Mouse (Mus musculus): ENCODE data around the gene Rhot1. TPM values are rescaled to one million over a fixed set of nuclear protein-coding genes. Genes with fewer than 3 reads are reported as not detected.
A peak's percentile ranks its signal among the peaks of the same experiment; 100 is the strongest.

Gene Rhot1
- polyA plus RNA-seq, 1 experiment from 2014 or later: 38.2 TPM

DNA sequence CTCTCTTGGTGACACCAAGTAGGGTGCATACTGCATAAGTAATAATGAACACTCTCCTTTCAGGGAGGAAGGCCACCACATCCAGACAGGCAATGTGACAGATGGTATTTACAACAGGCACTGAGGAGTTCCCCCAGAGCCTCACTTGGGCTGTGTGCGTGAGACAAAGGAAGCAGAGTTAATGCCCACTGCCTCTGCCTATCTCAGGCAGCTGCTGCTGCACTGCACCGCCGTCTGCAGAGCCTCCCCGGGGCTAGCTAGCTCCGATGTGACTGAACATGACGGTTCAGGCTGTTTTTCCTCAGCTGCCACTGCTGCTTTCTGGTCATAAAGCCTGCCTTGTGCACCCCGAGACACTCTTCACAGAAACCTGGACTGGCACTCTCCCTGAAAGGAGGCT is 83.6 kb downstream of the Rhot1 start:
- no peaks in the 10 kb centered on the region for H3K27me3 ChIP-seq (replicated peaks; ENCODE audit: insufficient read depth, low read length)
- WGBS: 70% methylated on average over 7 of the region's 7 CpGs

DNA sequence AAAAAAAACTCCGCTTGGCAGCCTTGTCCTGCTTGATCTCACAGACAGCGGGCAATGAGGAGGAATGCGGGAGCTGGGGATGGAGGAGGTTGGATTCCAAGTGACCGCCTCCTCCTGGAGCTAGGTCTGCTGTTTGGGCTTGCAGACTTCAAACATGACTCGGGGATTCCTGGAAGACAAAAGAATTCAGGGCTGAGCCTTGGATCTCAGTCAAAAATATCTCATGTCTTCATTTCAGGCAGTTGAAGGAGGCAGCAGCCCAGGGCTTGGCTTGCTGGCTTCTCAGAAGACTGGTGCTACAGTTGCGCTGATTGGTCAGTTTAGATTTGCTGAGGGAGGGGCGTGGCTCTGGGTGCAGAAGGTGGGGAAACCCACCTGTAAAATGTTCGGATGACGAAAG is 86.2 kb downstream of the Rhot1 start:
- no peak for ATAC-seq
- Histone ChIP-seq H3K27me3 (replicated peaks; ENCODE audit: insufficient read depth, low read length) (no peaks in the 10 kb centered on the region), H3K27ac (ENCODE audit: low read length) (no peak overlapping the region), H3K9me3 (ENCODE audit: low read length) (no peaks in the 10 kb centered on the region), H3K4me3 (ENCODE audit: low read depth, low read length) (no peak overlapping the region), H3K36me3 (ENCODE audit: insufficient read depth, low read length) (no peaks in the 10 kb centered on the region), H3K4me1 (ENCODE audit: insufficient read depth, low read depth, low read length) (no peaks in the 10 kb centered on the region), H3K4me2 (replicated peaks; ENCODE audit: low read depth, low read length) (no peak overlapping the region), H3K9ac (replicated peaks; ENCODE audit: low read depth) (no peak overlapping the region)
- 11% methylated on average over 9 of the region's 9 CpGs for WGBS
- TF ChIP-seq CTCF (IDR thresholded peaks at IDR 0.05): no peak
- no peak for TF ChIP-seq EP300 (IDR thresholded peaks at IDR 0.05)
- no peak for DNase-seq (ENCODE audit: low spot score)

More for the DNA sequence above, 83.6 kb downstream of the Rhot1 start:
- no peak overlapping the region for H3K4me3 ChIP-seq (ENCODE audit: low read depth, low read length)
- no peaks in the 10 kb centered on the region for H3K4me1 ChIP-seq (ENCODE audit: insufficient read depth, low read depth, low read length)
- no peak for TF ChIP-seq CTCF (IDR thresholded peaks at IDR 0.05)
- no peak for TF ChIP-seq EP300 (IDR thresholded peaks at IDR 0.05)
- H3K4me2 ChIP-seq (replicated peaks; ENCODE audit: low read depth, low read length): no peak overlapping the region
- H3K27ac ChIP-seq (ENCODE audit: low read length): no peak overlapping the region
- no peak overlapping the region for H3K9ac ChIP-seq (replicated peaks; ENCODE audit: low read depth)
- DNase-seq (ENCODE audit: low spot score) (no peak), ATAC-seq (no peak)
- H3K36me3 ChIP-seq (ENCODE audit: insufficient read depth, low read length): no peaks in the 10 kb centered on the region
- no peaks in the 10 kb centered on the region for H3K9me3 ChIP-seq (ENCODE audit: low read length)

DNA sequence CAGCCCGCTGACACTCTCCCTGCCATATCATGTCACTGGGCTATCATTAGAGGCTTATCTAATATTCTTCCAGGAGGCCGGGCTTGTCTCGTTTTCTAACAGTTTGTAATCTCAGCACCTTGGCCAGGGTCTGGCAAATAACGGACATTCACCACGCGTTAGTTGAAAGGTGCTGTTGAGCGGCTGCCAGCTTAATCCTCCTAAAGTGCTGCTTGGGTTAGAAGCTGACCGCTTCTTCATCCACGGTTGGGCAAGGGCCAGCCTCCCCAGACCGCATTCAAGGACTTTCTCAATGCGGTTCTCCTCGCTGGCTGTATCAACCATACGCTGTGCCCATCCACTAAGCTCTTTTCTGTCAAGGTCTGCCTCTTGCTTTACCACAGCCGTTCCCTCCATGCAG is 87.0 kb downstream of the Rhot1 start:
- TF ChIP-seq CTCF (IDR thresholded peaks at IDR 0.05) (no peak), EP300 (IDR thresholded peaks at IDR 0.05) (no peak)
- ATAC-seq: no peak
- 19% methylated on average over 14 of the region's 14 CpGs for WGBS
- H3K9me3 ChIP-seq (ENCODE audit: low read length): no peaks in the 10 kb centered on the region
- H3K27me3 ChIP-seq (replicated peaks; ENCODE audit: insufficient read depth, low read length): 0 out of 2 replicates have a peak, but pooled peaks cover under 1% of the 10 kb centered on the region
- peaks cover 5% of the 10 kb centered on the region for H3K4me1 ChIP-seq (ENCODE audit: insufficient read depth, low read depth, low read length)
- H3K27ac ChIP-seq (ENCODE audit: low read length): no peak overlapping the region
- no peak overlapping the region for H3K9ac ChIP-seq (replicated peaks; ENCODE audit: low read depth)
- H3K4me3 ChIP-seq (ENCODE audit: low read depth, low read length): no peak overlapping the region
- no peak overlapping the region for H3K4me2 ChIP-seq (replicated peaks; ENCODE audit: low read depth, low read length)
- no peak for DNase-seq (ENCODE audit: low spot score)
- H3K36me3 ChIP-seq (ENCODE audit: insufficient read depth, low read length): no peaks in the 10 kb centered on the region

GRCm38 (mm10) chr11:80299513-80300235 is 90.9 kb downstream of the Rhot1 start:
- 7% methylated on average over 11 of the region's 12 CpGs for WGBS
- Histone ChIP-seq H3K4me3 (ENCODE audit: low read depth, low read length) (no peak overlapping the region), H3K27ac (ENCODE audit: low read length) (no peak overlapping the region), H3K27me3 (replicated peaks; ENCODE audit: insufficient read depth, low read length) (0 out of 2 replicates have a peak, but pooled peaks cover 7% of the 10 kb centered on the region), H3K36me3 (ENCODE audit: insufficient read depth, low read length) (no peaks in the 10 kb centered on the region), H3K9me3 (ENCODE audit: low read length) (no peaks in the 10 kb centered on the region), H3K9ac (replicated peaks; ENCODE audit: low read depth) (no peak overlapping the region), H3K4me2 (replicated peaks; ENCODE audit: low read depth, low read length) (0 out of 2 replicates have a peak overlapping the region, but pooled peaks have one; percentile 99), H3K4me1 (ENCODE audit: insufficient read depth, low read depth, low read length) (peaks cover 19% of the 10 kb centered on the region)
- no peak for DNase-seq (ENCODE audit: low spot score)
- TF ChIP-seq EP300 (IDR thresholded peaks at IDR 0.05): no peak
- ATAC-seq: no peak

DNA sequence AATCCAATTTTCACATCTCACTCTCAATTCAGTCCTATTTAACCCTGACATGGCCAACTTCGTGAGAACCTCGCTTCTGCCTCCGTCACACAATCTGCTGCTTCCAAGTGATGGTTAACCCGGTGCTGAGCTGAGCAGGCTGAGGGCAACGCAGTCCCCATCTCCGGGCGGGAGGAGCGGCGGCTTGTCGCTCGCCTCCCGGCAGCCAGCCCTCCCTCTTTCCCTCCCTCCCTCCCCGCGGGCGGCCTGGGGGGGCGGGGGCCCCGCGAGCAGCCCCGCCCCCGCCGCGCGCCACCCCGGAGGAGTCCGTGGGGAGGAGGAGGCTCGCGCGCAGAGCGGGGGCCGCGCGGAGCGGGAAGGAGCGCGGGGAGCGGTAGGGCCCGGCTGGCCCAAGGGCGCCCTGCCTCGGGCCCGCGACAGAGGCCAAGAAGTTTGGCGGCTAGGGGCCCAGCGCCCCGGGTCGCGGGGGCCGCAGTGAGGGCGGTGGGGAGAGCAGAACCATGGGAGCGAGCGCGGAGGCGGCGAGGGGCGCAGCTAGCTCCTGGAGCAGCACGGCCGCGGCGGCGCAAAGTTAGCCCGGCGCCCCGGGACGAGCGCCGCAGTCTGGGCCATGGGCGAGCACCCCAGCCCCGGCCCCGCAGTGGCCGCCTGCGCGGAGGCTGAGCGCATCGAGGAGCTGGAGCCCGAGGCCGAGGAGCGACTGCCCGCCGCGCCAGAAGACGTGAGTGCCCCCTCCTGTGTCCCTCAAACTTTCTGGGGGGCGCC is 91.9 kb downstream of the Rhot1 start, which contains the start of gene Rhbdl3:
Rhbdl3 (plus strand) TSS at position 362 of the 765 bp plus-strand sequence.
- Histone ChIP-seq H3K4me3 (ENCODE audit: low read depth, low read length) (peak within 1 kb of the TSS; percentile 54), H3K36me3 (ENCODE audit: insufficient read depth, low read length) (no peaks in the 10 kb centered on the region), H3K9ac (replicated peaks; ENCODE audit: low read depth) (no peak within 1 kb of the TSS), H3K4me2 (replicated peaks; ENCODE audit: low read depth, low read length) (peak within 1 kb of the TSS; percentile 99), H3K27me3 (replicated peaks; ENCODE audit: insufficient read depth, low read length) (0 out of 2 replicates have a peak, but pooled peaks cover 7% of the 10 kb centered on the region), H3K9me3 (ENCODE audit: low read length) (no peaks in the 10 kb centered on the region), H3K27ac (ENCODE audit: low read length) (no peak within 1 kb of the TSS), H3K4me1 (ENCODE audit: insufficient read depth, low read depth, low read length) (peaks cover 19% of the 10 kb centered on the region)
- peak; percentile 27 for DNase-seq (ENCODE audit: low spot score)
- 1% methylated on average over 39 of the region's 81 CpGs for WGBS
- peak; percentile 69 for ATAC-seq
- no peak for TF ChIP-seq CTCF (IDR thresholded peaks at IDR 0.05)
- no peak for TF ChIP-seq EP300 (IDR thresholded peaks at IDR 0.05)

- H3K9me3 ChIP-seq (ENCODE audit: low read length): no peaks in the 10 kb centered on the region
- WGBS: under 1% methylated on average over 53 of the region's 53 CpGs
- H3K27ac ChIP-seq (ENCODE audit: low read length): no peak overlapping the region
- peak overlapping the region; percentile 99 for H3K4me2 ChIP-seq (replicated peaks; ENCODE audit: low read depth, low read length)
- H3K27me3 ChIP-seq (replicated peaks; ENCODE audit: insufficient read depth, low read length): 0 out of 2 replicates have a peak, but pooled peaks cover 7% of the 10 kb centered on the region
- peaks cover 19% of the 10 kb centered on the region for H3K4me1 ChIP-seq (ENCODE audit: insufficient read depth, low read depth, low read length)
- ATAC-seq: peak; percentile 27; the same call in 1 of the 2 replicates
- peak; percentile 50 for TF ChIP-seq CTCF (IDR thresholded peaks at IDR 0.05)
- no peak for TF ChIP-seq EP300 (IDR thresholded peaks at IDR 0.05)
- no peak overlapping the region for H3K9ac ChIP-seq (replicated peaks; ENCODE audit: low read depth)
- peak overlapping the region; percentile 54 for H3K4me3 ChIP-seq (ENCODE audit: low read depth, low read length)
- DNase-seq (ENCODE audit: low spot score): peak; percentile 24
- H3K36me3 ChIP-seq (ENCODE audit: insufficient read depth, low read length): no peaks in the 10 kb centered on the region
Measured at GRCm38 (mm10) chr11:80301316-80302045, 92.7 kb downstream of the Rhot1 start.
